Mouse (Mus musculus) ES-E14 (cell line): ENCODE measurements at regions not wholly inside any gene's neighbourhood (a gene's known extent, or its start where the extent isn't known, plus 50 kb on each side); places are given as distances from the start of the nearest gene placed in this dataset.

Experiments used
- CHD2 ChIP-seq: IDR thresholded peaks from 2 replicates; pipeline ENCODE4 v1.6.1; 2014; ENCODE audit warnings: mild to moderate bottlenecking, low read depth, low read length, inconsistent platforms
- HCFC1 ChIP-seq: IDR thresholded peaks from 2 replicates; pipeline ENCODE4 v1.6.1; 2012; ENCODE audit warnings: low read length, inconsistent platforms, borderline replicate concordance; ENCODE audit not compliant: insufficient read depth
- MAFK ChIP-seq: IDR thresholded peaks from 2 replicates; pipeline ENCODE4 v1.6.1; 2014; ENCODE audit warnings: mild to moderate bottlenecking, low read depth, low read length, inconsistent platforms; ENCODE audit not compliant: insufficient read depth
- ZC3H11A ChIP-seq: IDR thresholded peaks from 2 replicates; pipeline ENCODE4 v1.6.1; 2012; ENCODE audit warnings: low read depth, mild to moderate bottlenecking, inconsistent platforms, low read length, borderline replicate concordance

DNA sequence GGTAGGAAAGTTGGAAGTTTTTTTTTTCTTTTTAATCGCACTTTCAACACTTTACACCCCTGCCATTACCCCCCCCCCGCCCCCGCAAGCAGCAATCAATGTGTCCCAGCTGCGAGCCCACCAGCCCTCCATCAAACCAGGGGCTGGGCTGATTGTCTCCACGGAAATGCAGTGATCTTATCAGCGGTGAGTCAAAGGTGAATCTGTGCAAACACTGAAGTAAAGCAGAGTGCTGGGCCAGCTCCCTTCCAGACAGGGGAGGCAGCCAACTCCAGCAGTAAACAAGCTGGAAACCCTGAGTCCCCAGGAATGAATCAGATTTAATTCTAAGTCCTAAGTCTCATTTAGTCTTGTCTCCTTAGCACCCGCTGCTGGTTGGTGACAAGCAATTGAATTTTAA is 234.3 kb upstream of the Gpc5 start:
- no peak for TF ChIP-seq MAFK
- TF ChIP-seq HCFC1, result no peak
- TF ChIP-seq CHD2, result no peak
- TF ChIP-seq ZC3H11A, result no peak
